Mouse (Mus musculus) thymus, postnatal 14 days (tissue): ENCODE results near the gene Gm5737.

Experiments
- DNase-seq: peaks from one replicate; pipeline ENCODE4 v3.0.0; 2021

Gm5737 gene

DNA sequence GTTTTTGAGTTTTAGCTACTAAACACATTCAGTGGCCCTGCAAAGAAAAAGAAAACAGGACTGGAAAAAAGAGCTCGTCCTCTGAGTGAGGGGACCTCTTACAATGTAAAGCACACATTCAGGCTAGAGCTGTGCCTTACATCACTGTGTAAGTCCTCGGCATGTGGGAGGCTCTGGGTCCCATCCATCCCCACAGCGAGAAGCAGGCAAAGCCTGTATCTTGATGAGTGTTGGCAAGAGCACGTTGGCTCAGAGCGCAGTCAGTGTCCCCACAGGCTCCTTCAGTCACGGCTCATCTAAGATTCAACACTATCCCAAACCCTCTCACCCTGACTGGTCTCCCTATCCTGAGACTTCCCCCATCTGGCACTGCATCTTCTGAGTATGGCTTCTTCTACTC is 66.1 kb downstream of the Gm5737 start:
- no peak for DNase-seq

- DNase-seq = no peak
Measured at GRCm38 (mm10) chr7:120879972-120880371, 67.8 kb downstream of the Gm5737 start.

DNA sequence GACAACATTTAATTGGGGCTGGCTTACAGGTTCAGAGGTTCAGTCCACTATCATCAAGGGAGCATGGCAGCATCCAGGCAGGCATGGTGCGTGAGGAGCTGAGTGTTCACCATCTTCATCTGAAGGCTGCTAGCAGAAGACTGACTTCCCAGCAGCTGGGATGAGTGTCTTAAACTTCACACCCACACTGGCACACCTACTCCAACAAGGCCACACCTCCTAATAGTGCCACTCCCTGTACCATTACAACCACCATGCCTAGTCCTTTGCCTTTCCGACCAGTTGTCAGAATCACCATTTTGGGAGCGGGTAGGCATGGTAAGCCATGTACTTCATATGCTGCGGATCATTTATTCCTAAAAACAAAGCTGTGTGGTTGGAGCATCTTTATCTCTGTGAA is 68.6 kb downstream of the Gm5737 start:
- no peak for DNase-seq
